Mouse (Mus musculus): ENCODE measurements around the gene Gtf2h4. TPM values are rescaled to one million over a fixed set of nuclear protein-coding genes. Genes with fewer than 3 reads are reported as not detected.

Gene Gtf2h4
- polyA plus RNA-seq, 1 experiment from 2014 or later, result 31.9 TPM

- H3K4me3 ChIP-seq (replicated peaks), result no peak overlapping the region
- no peak overlapping the region for H3K4me2 ChIP-seq
- no peaks in the 10 kb centered on the region for H3K36me3 ChIP-seq
- DNase-seq, result no peak
- H3K27ac ChIP-seq, result no peak overlapping the region
- H3K9ac ChIP-seq, result no peak overlapping the region
- peaks cover 63% of the 10 kb centered on the region for H3K27me3 ChIP-seq
- no peak for ATAC-seq (ENCODE audit: low read depth)
- 23% methylated on average over 1 of the region's 1 CpGs for WGBS (ENCODE audit: insufficient replicate concordance)
- 0 out of 2 replicates have a peak, but pooled peaks cover 3% of the 10 kb centered on the region for H3K9me3 ChIP-seq (replicated peaks)
- H3K4me1 ChIP-seq (replicated peaks), result peaks cover 15% of the 10 kb centered on the region
Measured at GRCm38 (mm10) chr17:35697429-35697758, 23.9 kb upstream of the Gtf2h4 start.

- Histone ChIP-seq H3K27me3 (peaks cover 56% of the 10 kb centered on the region), H3K9ac (no peak overlapping the region), H3K4me1 (replicated peaks) (peaks cover 15% of the 10 kb centered on the region), H3K4me2 (no peak overlapping the region), H3K36me3 (no peaks in the 10 kb centered on the region), H3K9me3 (replicated peaks) (0 out of 2 replicates have a peak, but pooled peaks cover 3% of the 10 kb centered on the region), H3K27ac (no peak overlapping the region), H3K4me3 (replicated peaks) (no peak overlapping the region)
- 54% methylated on average over 6 of the region's 6 CpGs for WGBS (ENCODE audit: insufficient replicate concordance)
- DNase-seq, result no peak
- ATAC-seq (ENCODE audit: low read depth), result no peak
Measured at GRCm38 (mm10) chr17:35696691-35697090, 23.2 kb upstream of the Gtf2h4 start.

GRCm38 (mm10) chr17:35695289-35695688, 21.8 kb upstream of the Gtf2h4 start:
- peaks cover 6% of the 10 kb centered on the region for H3K4me1 ChIP-seq (replicated peaks)
- no peaks in the 10 kb centered on the region for H3K36me3 ChIP-seq
- 83% methylated on average over 2 of the region's 2 CpGs for WGBS (ENCODE audit: insufficient replicate concordance)
- H3K27ac ChIP-seq, result no peak overlapping the region
- peaks cover 42% of the 10 kb centered on the region for H3K27me3 ChIP-seq
- no peak overlapping the region for H3K4me2 ChIP-seq
- 0 out of 2 replicates have a peak, but pooled peaks cover 3% of the 10 kb centered on the region for H3K9me3 ChIP-seq (replicated peaks)
- DNase-seq (no peak), ATAC-seq (ENCODE audit: low read depth) (no peak)
- no peak overlapping the region for H3K9ac ChIP-seq
- no peak overlapping the region for H3K4me3 ChIP-seq (replicated peaks)

GRCm38 (mm10) chr17:35693906-35694305, 20.4 kb upstream of the Gtf2h4 start:
- no peaks in the 10 kb centered on the region; the same call in 1 of the 2 replicates for H3K4me1 ChIP-seq (replicated peaks)
- H3K27me3 ChIP-seq, result peaks cover 28% of the 10 kb centered on the region
- H3K4me3 ChIP-seq (replicated peaks), result no peak overlapping the region
- H3K4me2 ChIP-seq, result no peak overlapping the region
- no peak overlapping the region for H3K9ac ChIP-seq
- no peaks in the 10 kb centered on the region for H3K36me3 ChIP-seq
- no peak for DNase-seq
- H3K27ac ChIP-seq, result no peak overlapping the region
- no peak for ATAC-seq (ENCODE audit: low read depth)
- H3K9me3 ChIP-seq (replicated peaks), result 0 out of 2 replicates have a peak, but pooled peaks cover 3% of the 10 kb centered on the region
- 73% methylated on average over 5 of the region's 5 CpGs for WGBS (ENCODE audit: insufficient replicate concordance)

- 30% methylated on average over 4 of the region's 4 CpGs for WGBS (ENCODE audit: insufficient replicate concordance)
Measured at GRCm38 (mm10) chr17:35692368-35692767, 18.8 kb upstream of the Gtf2h4 start.

GRCm38 (mm10) chr17:35691811-35692210, 18.3 kb upstream of the Gtf2h4 start:
- DNase-seq (no peak), ATAC-seq (ENCODE audit: low read depth) (no peak)
- H3K4me3 ChIP-seq (replicated peaks), result no peak overlapping the region
- no peak overlapping the region for H3K4me2 ChIP-seq
- no peak overlapping the region for H3K27ac ChIP-seq
- peaks cover 7% of the 10 kb centered on the region for H3K27me3 ChIP-seq
- no peak overlapping the region for H3K9ac ChIP-seq
- no peaks in the 10 kb centered on the region for H3K36me3 ChIP-seq
- WGBS (ENCODE audit: insufficient replicate concordance), result 64% methylated on average over 4 of the region's 4 CpGs
- 0 out of 2 replicates have a peak, but pooled peaks cover 3% of the 10 kb centered on the region for H3K9me3 ChIP-seq (replicated peaks)
- H3K4me1 ChIP-seq (replicated peaks), result no peaks in the 10 kb centered on the region

More at GRCm38 (mm10) chr17:35692368-35692767, 18.8 kb upstream of the Gtf2h4 start:
- H3K9me3 ChIP-seq (replicated peaks), result 0 out of 2 replicates have a peak, but pooled peaks cover 3% of the 10 kb centered on the region
- H3K36me3 ChIP-seq, result no peaks in the 10 kb centered on the region
- no peak overlapping the region for H3K4me3 ChIP-seq (replicated peaks)
- no peak for ATAC-seq (ENCODE audit: low read depth)
- H3K27ac ChIP-seq, result no peak overlapping the region
- no peak for DNase-seq
- peaks cover 12% of the 10 kb centered on the region for H3K27me3 ChIP-seq
- no peak overlapping the region for H3K9ac ChIP-seq
- H3K4me2 ChIP-seq, result no peak overlapping the region
- H3K4me1 ChIP-seq (replicated peaks), result no peaks in the 10 kb centered on the region

GRCm38 (mm10) chr17:35689936-35690645, 16.6 kb upstream of the Gtf2h4 start:
- Histone ChIP-seq H3K4me2 (no peak overlapping the region), H3K9me3 (replicated peaks) (no peaks in the 10 kb centered on the region), H3K4me3 (replicated peaks) (no peak overlapping the region), H3K27me3 (peaks cover 13% of the 10 kb centered on the region), H3K9ac (no peak overlapping the region), H3K36me3 (no peaks in the 10 kb centered on the region), H3K4me1 (replicated peaks) (no peaks in the 10 kb centered on the region), H3K27ac (no peak overlapping the region)
- no peak for DNase-seq
- WGBS (ENCODE audit: insufficient replicate concordance), result 69% methylated on average over 18 of the region's 18 CpGs
- no peak for ATAC-seq (ENCODE audit: low read depth)

- WGBS (ENCODE audit: insufficient replicate concordance), result 68% methylated on average over 25 of the region's 25 CpGs
- Histone ChIP-seq H3K27ac (no peak overlapping the region), H3K9ac (no peak overlapping the region), H3K27me3 (peaks cover 15% of the 10 kb centered on the region), H3K36me3 (no peaks in the 10 kb centered on the region), H3K4me2 (no peak overlapping the region), H3K9me3 (replicated peaks) (no peaks in the 10 kb centered on the region), H3K4me1 (replicated peaks) (no peaks in the 10 kb centered on the region), H3K4me3 (replicated peaks) (no peak overlapping the region)
- no peak for DNase-seq
- no peak for ATAC-seq (ENCODE audit: low read depth)
Measured at GRCm38 (mm10) chr17:35688347-35689175, 15.0 kb upstream of the Gtf2h4 start.

GRCm38 (mm10) chr17:35685061-35685460, 11.5 kb upstream of the Gtf2h4 start:
- DNase-seq (no peak), ATAC-seq (ENCODE audit: low read depth) (no peak)
- Histone ChIP-seq H3K4me2 (no peak overlapping the region), H3K27ac (no peak overlapping the region), H3K9me3 (replicated peaks) (no peaks in the 10 kb centered on the region), H3K4me3 (replicated peaks) (no peak overlapping the region), H3K9ac (no peak overlapping the region), H3K27me3 (peaks cover 15% of the 10 kb centered on the region), H3K4me1 (replicated peaks) (no peaks in the 10 kb centered on the region), H3K36me3 (no peaks in the 10 kb centered on the region)
- WGBS (ENCODE audit: insufficient replicate concordance), result 59% methylated on average over 9 of the region's 9 CpGs

- Histone ChIP-seq H3K9me3 (replicated peaks) (no peaks in the 10 kb centered on the region), H3K4me1 (replicated peaks) (no peaks in the 10 kb centered on the region), H3K4me3 (replicated peaks) (no peak overlapping the region), H3K36me3 (no peaks in the 10 kb centered on the region), H3K27ac (no peak overlapping the region), H3K4me2 (no peak overlapping the region), H3K27me3 (peaks cover 19% of the 10 kb centered on the region), H3K9ac (no peak overlapping the region)
- no peak for ATAC-seq (ENCODE audit: low read depth)
- WGBS (ENCODE audit: insufficient replicate concordance), result 69% methylated on average over 13 of the region's 13 CpGs
- no peak for DNase-seq
Measured at GRCm38 (mm10) chr17:35681986-35682385, 8.4 kb upstream of the Gtf2h4 start.

- no peak for ATAC-seq (ENCODE audit: low read depth)
- 0 out of 2 replicates have a peak, but pooled peaks cover 8% of the 10 kb centered on the region for H3K27me3 ChIP-seq
- no peaks in the 10 kb centered on the region for H3K9me3 ChIP-seq (replicated peaks)
- no peak overlapping the region for H3K4me2 ChIP-seq
- no peak overlapping the region for H3K4me3 ChIP-seq (replicated peaks)
- WGBS (ENCODE audit: insufficient replicate concordance), result 59% methylated on average over 6 of the region's 6 CpGs
- no peaks in the 10 kb centered on the region for H3K36me3 ChIP-seq
- H3K4me1 ChIP-seq (replicated peaks), result no peaks in the 10 kb centered on the region
- no peak overlapping the region for H3K9ac ChIP-seq
- no peak for DNase-seq
- no peak overlapping the region for H3K27ac ChIP-seq
Measured at GRCm38 (mm10) chr17:35680591-35680990, 7.1 kb upstream of the Gtf2h4 start.
